Mouse (Mus musculus) heart, embryonic 10.5 days (tissue): ENCODE measurements around the gene Eef1akmt2. TPM values are rescaled to one million over a fixed set of nuclear protein-coding genes. Genes with fewer than 3 reads are reported as not detected.

Experiments
- DNase-seq: peaks from one replicate; pipeline ENCODE4 v3.0.0-alpha.2; 2017; ENCODE audit warnings: low spot score
- H3K27ac ChIP-seq: fragments of 300-500 bp; sonication (generic); 2 replicates; pipeline ENCODE4 v1.5.1; 2016; ENCODE audit warnings: mild to moderate bottlenecking
- H3K27me3 ChIP-seq: fragments of 300-500 bp; sonication (generic); 2 replicates; pipeline ENCODE4 v1.6.1; 2016; ENCODE audit warnings: mild to moderate bottlenecking; ENCODE audit not compliant: poor library complexity, insufficient read depth, severe bottlenecking
- H3K36me3 ChIP-seq: fragments of 300-500 bp; sonication (generic); 2 replicates; pipeline ENCODE4 v1.6.1; 2016; ENCODE audit warnings: mild to moderate bottlenecking, moderate library complexity
- H3K4me1 ChIP-seq: fragments of 300-500 bp; sonication (generic); 2 replicates; pipeline ENCODE4 v1.6.1; 2016; ENCODE audit warnings: mild to moderate bottlenecking
- H3K4me3 ChIP-seq: fragments of 300-500 bp; sonication (generic); 2 replicates; pipeline ENCODE4 v1.5.1; 2016; ENCODE audit warnings: mild to moderate bottlenecking, moderate library complexity
- H3K9me3 ChIP-seq: fragments of 300-500 bp; sonication (generic); 2 replicates; pipeline ENCODE4 v1.6.1; 2016; ENCODE audit warnings: mild to moderate bottlenecking, moderate library complexity
- WGBS: fragments of 180-500 bp; shearing (Covaris S2); methylation state at CpG from one replicate; pipeline ENCODE4 v1.1.7; 2016; 5-methylcytosine and 5-hydroxymethylcytosine counted together
- polyA plus RNA-seq: library from polyadenylated mRNA; unstranded; fragments of >200 nt; fragmentation: Nextera tagmentation; extraction: Ambion mirVana; gene quantifications from 2 replicates; pipeline ENCODE4 v1.2.1, GENCODE M21; 2016

Gene Eef1akmt2
- polyA plus RNA-seq, 1 experiment from 2014 or later, result 54.1 TPM

DNA sequence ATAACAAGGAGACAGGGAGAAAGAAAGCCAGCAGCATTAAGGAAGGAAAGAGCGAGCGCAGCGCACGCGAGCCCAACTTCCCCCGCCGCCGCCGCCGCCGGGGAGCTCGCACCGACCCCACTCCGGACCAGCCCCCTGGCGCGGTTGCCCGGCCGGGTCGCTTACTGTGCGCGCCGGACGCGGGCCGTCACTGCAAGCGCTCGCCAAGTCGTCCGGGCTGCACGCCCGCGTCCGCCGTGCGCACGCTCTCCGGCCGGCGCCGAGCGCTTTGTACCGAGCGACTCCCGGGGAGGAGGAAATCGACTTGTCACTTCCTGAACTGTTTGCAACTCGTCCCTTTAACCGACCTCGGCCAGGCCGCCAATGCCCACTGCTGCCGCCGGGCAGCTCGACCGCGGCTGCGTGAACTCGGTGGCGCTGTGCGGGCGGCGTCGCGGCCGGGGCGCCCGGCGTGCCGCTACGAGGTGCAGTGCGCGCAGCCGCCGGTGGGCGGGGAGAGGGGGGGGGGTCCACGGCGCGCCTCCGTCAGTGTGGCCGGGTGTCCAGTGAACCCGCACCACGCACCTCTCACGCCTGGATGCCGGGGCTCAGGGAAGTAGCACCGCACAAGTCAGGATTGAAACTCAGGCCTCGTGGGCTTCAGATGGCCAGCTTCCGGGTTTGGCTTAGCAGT lies 38.9 kb downstream of the Eef1akmt2 start, which contains the start of gene Fam53b:
Fam53b (minus strand) TSS at position 471 of the 673 bp plus-strand sequence.
- H3K9me3 ChIP-seq, result no peaks in the 10 kb centered on the region
- peak; percentile 83 for DNase-seq
- under 1% methylated on average over 85 of the region's 85 CpGs for WGBS
- no peaks in the 10 kb centered on the region for H3K27me3 ChIP-seq
- peak within 1 kb of the TSS; percentile 81 for H3K4me3 ChIP-seq
- H3K36me3 ChIP-seq, result 0 out of 2 replicates have a peak, but pooled peaks cover 2% of the 10 kb centered on the region
- H3K4me1 ChIP-seq, result peaks cover 58% of the 10 kb centered on the region
- H3K27ac ChIP-seq, result peak within 1 kb of the TSS; percentile 94

DNA sequence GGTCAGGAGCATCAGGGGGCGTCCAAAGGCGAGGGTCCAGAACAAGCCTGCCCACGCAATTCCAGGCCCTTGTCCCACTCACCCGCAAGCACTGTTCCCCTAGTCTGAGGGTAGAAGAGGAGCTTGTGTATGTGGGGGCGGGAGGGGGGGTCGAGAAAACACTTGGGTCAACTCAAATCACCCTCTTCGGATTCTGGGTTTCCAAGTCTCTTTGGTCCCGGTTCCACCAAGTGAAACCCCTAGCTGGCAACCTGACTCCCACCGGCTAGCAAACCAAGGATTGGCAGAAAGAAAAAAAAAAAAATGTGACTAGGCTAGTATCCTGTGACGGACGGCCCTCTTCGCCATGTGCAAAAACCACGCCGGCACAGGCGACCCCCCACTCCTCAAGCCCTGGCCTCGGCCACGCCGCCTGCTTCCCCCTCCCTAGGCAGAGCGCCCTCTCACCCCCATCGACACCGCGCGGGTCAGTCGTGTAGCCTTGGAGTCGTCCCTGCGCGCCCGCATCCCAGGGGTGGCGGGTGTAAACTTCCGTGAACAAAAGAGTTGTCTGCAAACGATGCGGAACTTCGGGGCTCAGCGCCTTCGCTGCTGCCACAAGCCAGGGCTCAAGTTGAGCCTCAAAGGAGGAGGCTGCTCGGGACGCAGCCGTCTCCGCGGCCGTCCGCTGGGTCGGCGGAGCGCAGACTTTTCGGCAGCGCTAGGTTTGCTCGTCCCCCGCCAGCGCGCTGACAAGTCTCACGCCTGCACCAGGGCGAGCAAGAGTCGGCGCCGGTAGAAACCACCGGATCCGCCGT lies 39.7 kb downstream of the Eef1akmt2 start:
- no peaks in the 10 kb centered on the region for H3K9me3 ChIP-seq
- peaks cover 66% of the 10 kb centered on the region for H3K4me1 ChIP-seq
- H3K27ac ChIP-seq, result peak overlapping the region; percentile 94
- under 1% methylated on average over 59 of the region's 59 CpGs for WGBS
- DNase-seq, result peak; percentile 86
- peak overlapping the region; percentile 81 for H3K4me3 ChIP-seq
- no peaks in the 10 kb centered on the region for H3K36me3 ChIP-seq
- H3K27me3 ChIP-seq, result no peaks in the 10 kb centered on the region

DNA sequence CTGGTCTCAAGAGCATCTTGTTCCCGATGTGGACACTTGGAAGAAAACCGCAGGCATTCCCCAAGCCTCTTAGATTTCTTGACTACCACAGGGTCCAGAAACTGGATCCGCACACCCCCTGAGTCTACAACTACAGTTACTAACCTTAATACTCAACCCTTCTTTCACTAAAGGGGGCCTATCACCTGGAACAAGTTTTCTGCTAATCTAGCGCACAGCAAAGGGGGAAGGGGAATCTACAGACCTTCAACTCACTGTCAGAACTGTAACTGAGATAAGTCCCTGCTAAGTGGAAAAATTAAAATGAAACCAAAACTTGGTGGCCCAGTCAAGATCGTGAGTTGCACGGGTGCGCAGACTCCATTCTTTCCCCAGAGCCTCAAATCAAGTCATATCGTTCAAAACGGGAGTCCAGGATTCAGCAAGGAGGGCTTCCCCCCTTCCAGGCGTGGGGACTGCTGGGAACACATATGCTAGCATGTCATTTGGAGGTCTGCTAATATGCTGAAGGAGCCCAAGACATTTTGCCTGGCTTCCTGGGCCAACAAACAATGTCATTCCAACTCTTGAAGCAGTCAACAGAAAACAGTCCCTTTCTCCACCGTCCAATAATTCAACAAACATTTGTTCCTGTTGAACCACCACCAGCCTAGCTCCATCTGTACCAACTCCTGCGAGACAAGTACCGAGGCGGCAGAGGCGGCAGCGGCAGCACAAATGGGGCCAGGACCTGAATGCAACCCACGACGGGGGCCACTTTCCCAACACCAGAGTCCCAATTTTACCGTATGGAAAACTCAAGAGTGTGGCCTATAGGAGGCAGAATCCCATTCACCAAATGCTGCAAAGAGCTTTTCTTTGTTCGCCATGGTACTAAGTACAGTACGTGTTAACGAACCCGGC lies 40.5 kb downstream of the Eef1akmt2 start:
- DNase-seq, result peak; percentile 79
- Histone ChIP-seq H3K27ac (peak overlapping the region; percentile 94), H3K4me3 (peak overlapping the region; percentile 81), H3K9me3 (no peaks in the 10 kb centered on the region), H3K36me3 (no peaks in the 10 kb centered on the region), H3K4me1 (peaks cover 74% of the 10 kb centered on the region), H3K27me3 (no peaks in the 10 kb centered on the region)
- WGBS, result 10% methylated on average over 23 of the region's 23 CpGs

DNA sequence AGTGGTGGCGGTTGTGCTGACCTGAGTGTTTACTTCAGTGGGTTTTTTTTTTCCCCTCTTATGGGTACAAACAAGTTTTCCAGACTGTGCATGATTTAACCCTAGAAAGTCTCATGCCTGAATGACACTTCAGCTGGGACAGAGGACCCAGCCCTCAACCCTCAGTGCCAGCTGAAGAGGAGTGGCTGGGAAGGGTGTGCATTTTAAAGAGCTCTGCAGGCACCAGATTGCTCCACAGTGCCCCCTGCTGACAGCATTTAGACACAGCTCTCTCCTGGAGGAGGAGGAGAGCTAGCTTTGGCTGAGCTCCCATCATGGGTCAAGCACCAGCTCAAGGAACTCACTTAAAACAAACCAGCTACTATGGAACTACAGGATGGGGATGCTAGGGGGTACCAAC lies 41.6 kb downstream of the Eef1akmt2 start:
- Histone ChIP-seq H3K27ac (no peak overlapping the region), H3K4me1 (peaks cover 85% of the 10 kb centered on the region), H3K27me3 (no peaks in the 10 kb centered on the region), H3K9me3 (no peaks in the 10 kb centered on the region), H3K36me3 (no peaks in the 10 kb centered on the region), H3K4me3 (no peak overlapping the region)
- DNase-seq, result peak; percentile 92
- WGBS, result 75% methylated on average over 1 of the region's 1 CpGs

DNA sequence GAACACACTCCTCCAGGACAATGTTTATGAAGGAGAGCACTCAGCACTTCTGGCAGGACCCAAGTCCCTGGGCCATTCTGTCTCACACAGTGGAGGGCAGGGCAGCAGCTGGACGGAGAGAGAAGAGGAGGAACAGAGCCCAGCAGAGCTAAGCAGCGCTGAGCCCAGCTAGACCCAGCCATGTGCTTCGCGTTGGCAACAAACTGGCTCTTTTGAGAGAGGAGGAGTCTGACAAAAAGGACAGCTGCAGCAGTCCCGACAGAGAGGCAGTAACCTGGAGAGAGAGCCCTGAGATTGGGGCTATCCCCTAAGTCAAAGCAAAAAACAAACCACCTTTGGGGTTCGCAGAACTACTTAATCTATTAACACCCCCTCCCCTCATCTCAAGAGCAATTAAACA lies 42.1 kb downstream of the Eef1akmt2 start:
- H3K4me3 ChIP-seq, result no peak overlapping the region
- H3K27ac ChIP-seq, result no peak overlapping the region
- H3K27me3 ChIP-seq, result no peaks in the 10 kb centered on the region
- peak; percentile 69 for DNase-seq
- 23% methylated on average over 6 of the region's 6 CpGs for WGBS
- H3K4me1 ChIP-seq, result peaks cover 90% of the 10 kb centered on the region
- no peaks in the 10 kb centered on the region for H3K9me3 ChIP-seq
- no peaks in the 10 kb centered on the region for H3K36me3 ChIP-seq

DNA sequence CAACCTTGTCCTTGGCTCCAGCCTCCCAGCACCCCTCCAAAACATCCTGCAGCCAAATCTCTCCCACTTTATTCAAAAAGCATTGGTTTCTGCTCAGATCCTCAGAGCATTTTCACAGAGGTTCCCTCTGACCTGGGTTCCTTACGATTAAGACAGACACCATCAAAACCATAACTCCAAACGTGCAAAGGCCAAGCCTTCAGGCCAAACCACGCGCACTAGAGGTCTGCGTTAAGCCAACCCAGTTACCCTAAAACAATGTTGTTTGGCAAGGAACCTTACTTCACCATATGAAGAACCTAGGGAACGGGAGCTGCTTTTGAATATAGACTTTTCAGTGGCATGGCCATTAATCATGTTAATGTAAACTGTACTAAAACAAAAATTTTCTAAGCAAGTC lies 42.8 kb downstream of the Eef1akmt2 start:
- Histone ChIP-seq H3K27me3 (no peaks in the 10 kb centered on the region), H3K27ac (peak overlapping the region; percentile 84), H3K9me3 (no peaks in the 10 kb centered on the region), H3K4me1 (peaks cover 95% of the 10 kb centered on the region), H3K36me3 (no peaks in the 10 kb centered on the region), H3K4me3 (no peak overlapping the region)
- 46% methylated on average over 6 of the region's 6 CpGs for WGBS
- peak; percentile 24 for DNase-seq

DNA sequence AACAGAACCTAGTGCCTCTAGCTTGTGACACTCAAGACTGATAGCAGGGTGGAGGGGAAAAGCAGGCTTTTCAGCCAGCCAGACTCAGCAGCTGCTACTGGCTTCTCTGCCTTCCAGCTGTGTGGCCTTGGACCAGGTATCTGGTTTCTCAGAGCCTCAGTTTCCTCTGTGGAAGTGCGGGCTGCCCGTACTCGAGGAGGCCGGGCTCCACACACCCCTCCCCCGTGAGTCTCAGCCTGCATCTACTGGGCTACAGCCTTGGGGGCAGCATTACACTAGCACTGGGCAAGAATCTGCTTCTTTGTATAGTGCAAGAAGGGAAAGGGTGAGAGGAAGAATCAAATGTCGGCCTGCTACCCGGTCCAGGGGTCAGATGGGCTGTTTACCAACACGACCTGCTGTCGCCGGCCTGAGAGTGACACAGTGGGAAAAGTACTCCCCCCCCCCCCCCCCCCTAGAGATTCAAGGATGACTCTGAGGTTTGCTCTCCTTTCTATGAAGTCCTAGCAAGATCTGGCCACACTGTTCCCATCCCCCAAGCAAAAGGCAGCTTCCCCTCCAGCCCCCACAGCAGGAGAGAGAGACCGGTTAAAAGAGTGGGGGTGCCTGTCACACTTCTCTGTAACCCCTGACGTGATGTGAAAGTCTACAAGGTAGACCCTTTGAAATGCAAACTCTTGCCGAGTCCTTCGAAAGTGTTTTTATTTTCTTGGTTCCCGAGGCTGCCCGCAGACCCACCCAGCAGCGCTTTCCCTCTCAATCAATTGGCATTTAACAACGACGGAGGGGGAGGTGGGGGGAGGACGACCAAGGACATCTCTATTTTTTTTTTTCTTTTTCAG lies 43.4 kb downstream of the Eef1akmt2 start:
- no peaks in the 10 kb centered on the region for H3K27me3 ChIP-seq
- H3K9me3 ChIP-seq, result no peaks in the 10 kb centered on the region
- peak; percentile 76 for DNase-seq
- peak overlapping the region; percentile 33 for H3K4me3 ChIP-seq
- WGBS, result 5% methylated on average over 20 of the region's 20 CpGs
- H3K4me1 ChIP-seq, result peaks cover 95% of the 10 kb centered on the region
- peak overlapping the region; percentile 84 for H3K27ac ChIP-seq
- no peaks in the 10 kb centered on the region for H3K36me3 ChIP-seq

DNA sequence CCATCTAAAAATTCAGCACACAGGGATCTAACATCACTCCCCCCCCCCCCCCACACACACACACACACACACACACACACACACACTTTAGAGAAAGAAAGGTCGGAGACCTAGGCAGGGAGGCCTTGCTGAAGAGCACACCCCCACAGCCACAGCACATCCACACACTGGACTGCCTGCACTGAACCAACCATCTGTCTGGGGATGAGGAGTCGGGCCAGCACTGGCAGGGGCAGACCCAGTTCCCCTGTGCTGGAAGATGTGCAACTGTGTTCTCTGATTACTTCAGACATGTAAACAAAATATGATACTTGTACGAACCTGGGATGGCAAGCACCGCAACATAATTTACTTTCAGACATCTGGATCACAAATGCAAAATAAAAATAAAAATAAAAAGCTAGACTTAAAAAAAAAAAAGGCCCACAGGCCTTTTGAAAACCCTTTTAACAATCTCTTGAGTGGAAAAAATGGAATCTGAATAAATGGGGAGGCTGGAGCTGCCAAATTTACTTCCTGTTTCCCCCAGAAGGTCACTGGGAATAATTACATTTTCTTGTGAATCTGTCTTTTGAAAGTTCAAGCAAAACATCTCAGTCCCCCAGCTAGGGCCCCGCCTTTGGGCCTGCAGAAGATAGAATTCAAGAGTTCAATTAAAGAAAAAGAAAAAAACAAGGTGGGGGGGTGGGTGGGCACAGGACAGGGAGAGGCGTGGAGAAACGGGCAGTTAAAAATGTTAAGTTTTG lies 44.2 kb downstream of the Eef1akmt2 start:
- Histone ChIP-seq H3K27me3 (no peaks in the 10 kb centered on the region), H3K9me3 (no peaks in the 10 kb centered on the region), H3K36me3 (no peaks in the 10 kb centered on the region), H3K4me3 (no peak overlapping the region), H3K27ac (peak overlapping the region; percentile 84), H3K4me1 (peaks cover 97% of the 10 kb centered on the region)
- 49% methylated on average over 7 of the region's 7 CpGs for WGBS
- no peak for DNase-seq

DNA sequence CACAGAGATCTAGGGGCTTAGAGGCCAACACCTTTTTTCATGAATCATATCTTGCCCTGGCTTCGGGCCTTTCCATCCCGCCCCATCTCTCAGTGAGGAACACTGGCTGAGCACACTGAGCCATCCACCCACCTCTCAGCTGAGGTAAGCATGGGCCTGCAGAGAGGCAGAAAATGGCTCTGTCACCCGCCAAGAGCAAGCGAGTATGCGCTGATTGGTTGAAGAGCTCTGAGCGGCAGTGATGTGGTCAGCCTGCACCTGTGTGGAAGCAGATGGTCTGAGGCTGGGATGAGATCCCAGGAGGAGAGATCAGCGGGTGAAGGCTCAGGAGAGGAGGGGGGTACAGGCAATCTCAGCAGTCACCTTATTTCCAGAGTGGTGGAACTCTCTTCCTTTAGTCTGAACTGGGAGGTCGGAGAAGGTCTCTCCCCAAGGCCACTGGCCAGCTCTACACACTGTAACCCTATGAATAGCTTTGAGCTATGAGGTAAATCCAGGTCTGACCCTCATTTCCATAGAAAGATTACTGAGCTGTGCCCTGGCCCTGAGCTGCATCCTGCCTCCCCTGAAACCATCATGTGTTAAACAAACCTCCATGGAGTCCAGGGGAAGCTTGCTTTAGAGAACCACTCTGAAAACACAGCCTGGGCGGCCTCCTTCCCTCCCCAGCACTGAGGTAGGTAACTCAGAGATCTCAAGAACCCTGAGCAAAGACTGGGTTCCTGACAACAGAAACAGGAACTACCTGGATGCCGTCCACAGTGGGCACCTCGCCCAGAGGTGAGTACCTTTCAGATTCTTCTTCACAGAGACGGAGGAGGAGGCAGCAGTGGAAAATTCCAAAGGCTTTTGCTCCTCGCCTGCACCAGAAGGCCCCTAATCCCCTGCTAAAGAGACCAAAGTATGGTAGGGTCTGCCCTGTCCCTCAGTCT lies 45.3 kb downstream of the Eef1akmt2 start:
- no peaks in the 10 kb centered on the region for H3K9me3 ChIP-seq
- 57% methylated on average over 13 of the region's 13 CpGs for WGBS
- H3K27me3 ChIP-seq, result no peaks in the 10 kb centered on the region
- H3K36me3 ChIP-seq, result no peaks in the 10 kb centered on the region
- peak; percentile 73 for DNase-seq
- peaks cover 97% of the 10 kb centered on the region for H3K4me1 ChIP-seq
- H3K4me3 ChIP-seq, result no peak overlapping the region
- H3K27ac ChIP-seq, result peak overlapping the region; percentile 73

DNA sequence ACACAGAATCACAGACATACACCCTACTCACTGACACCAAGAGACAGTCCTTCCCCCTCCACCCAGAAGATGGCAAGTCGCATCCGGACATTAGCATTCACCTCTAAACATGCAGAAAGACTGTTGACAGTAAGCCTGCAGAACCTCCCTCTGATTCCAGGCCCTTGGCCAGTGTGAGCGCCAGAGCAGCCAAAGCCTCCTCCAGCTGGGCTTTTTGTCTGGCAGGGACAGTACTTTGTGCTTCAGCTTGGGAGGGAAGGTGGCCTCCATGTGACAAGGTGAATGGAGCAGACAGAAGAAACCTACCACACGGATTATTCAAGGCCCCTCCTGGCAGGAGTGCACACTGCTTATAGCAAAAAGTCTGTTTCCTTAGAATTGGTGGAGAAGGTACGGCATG lies 46.2 kb downstream of the Eef1akmt2 start:
- peak overlapping the region; percentile 73 for H3K27ac ChIP-seq
- no peaks in the 10 kb centered on the region for H3K36me3 ChIP-seq
- no peak overlapping the region for H3K4me3 ChIP-seq
- H3K9me3 ChIP-seq, result no peaks in the 10 kb centered on the region
- H3K27me3 ChIP-seq, result no peaks in the 10 kb centered on the region
- peak; percentile 64 for DNase-seq
- peaks cover 97% of the 10 kb centered on the region for H3K4me1 ChIP-seq
- 68% methylated on average over 5 of the region's 5 CpGs for WGBS

DNA sequence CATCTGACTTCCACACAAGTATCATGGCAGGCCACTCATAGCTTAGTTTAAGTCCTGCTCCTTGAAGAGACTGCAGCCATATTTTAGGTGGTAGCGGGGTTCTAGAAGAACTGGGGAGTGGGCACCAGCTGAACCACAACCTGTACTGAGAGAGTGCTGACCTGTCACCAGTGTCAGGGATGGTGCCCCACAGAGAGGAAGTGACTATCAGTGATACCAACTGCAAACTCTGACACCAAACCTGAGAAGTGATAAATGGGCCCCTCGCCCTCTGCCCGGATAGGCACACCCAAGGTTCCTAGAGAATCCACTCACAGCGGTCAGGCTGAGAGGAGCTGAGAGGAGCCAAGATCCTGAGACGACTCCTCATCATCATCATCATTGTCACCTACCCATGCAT lies 47.5 kb downstream of the Eef1akmt2 start:
- H3K9me3 ChIP-seq, result no peaks in the 10 kb centered on the region
- H3K36me3 ChIP-seq, result peaks cover 4% of the 10 kb centered on the region; the same call in 1 of the 2 replicates
- H3K27me3 ChIP-seq, result no peaks in the 10 kb centered on the region
- 63% methylated on average over 5 of the region's 5 CpGs for WGBS
- no peak for DNase-seq
- peaks cover 98% of the 10 kb centered on the region for H3K4me1 ChIP-seq
- H3K27ac ChIP-seq, result no peak overlapping the region; the same call in 1 of the 2 replicates
- no peak overlapping the region for H3K4me3 ChIP-seq
